In the genomic region with DNA sequence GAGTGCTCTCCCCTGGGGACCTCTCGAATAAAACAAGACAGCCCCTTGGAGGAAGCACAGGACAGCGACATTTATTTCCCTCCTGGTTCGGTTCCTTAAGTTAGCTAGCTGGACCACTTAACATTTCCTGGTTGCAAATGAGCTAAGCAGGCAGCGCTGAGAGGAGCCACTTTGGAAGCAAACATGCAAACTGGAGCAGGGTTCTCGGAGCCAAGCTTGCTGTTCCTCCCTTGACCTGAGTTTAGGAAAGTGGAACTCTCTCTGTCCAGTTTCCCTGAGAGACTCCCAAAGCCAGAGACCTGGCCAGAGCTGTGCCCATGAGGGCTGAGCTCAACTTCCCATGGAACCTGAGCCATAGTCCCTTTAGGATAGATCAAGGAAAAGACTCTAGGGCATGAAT, we compare ENCODE assay signal across 14 mouse cellular contexts.
"Had no signal": no experiment of that assay in that cellular context is flagged by ENCODE, and none has a peak within 500 bp of the region (broad histone marks: within the 10 kb centered on the region; RNA-seq: fewer than 3 reads in every experiment).

No protein-coding gene starts in this region.

- H3K9ac ChIP-seq: liver, embryonic 15.5 days; lung, embryonic 14.5 days; midbrain, embryonic 15.5 days; neural tube, embryonic 12.5 days had no signal

- H3K27me3 ChIP-seq: liver, embryonic 15.5 days; megakaryocyte, embryonic 14.5 days; midbrain, embryonic 15.5 days; neural tube, embryonic 12.5 days had no signal

- H3K36me3 ChIP-seq: limb, embryonic 10.5 days; liver, embryonic 15.5 days; midbrain, embryonic 15.5 days; neural tube, embryonic 12.5 days had no signal

- DNase-seq: kidney, postnatal 25 days; lung, embryonic 14.5 days; lung, postnatal 10 days; thymus, postnatal 4 days had no signal

- H3K4me1 ChIP-seq: liver, embryonic 15.5 days; megakaryocyte, embryonic 14.5 days had no signal

- H3K4me2 ChIP-seq: liver, embryonic 11.5 days; liver, embryonic 15.5 days; lung, embryonic 14.5 days; midbrain, embryonic 11.5 days; midbrain, embryonic 15.5 days; neural tube, embryonic 12.5 days had no signal

- H3K27ac ChIP-seq: left cerebral cortex, adult 2 months; limb, embryonic 10.5 days; liver, embryonic 15.5 days; macrophage; midbrain, embryonic 15.5 days; neural tube, embryonic 12.5 days; stomach, postnatal 0 days had no signal

- H3K9me3 ChIP-seq: limb, embryonic 10.5 days; liver, embryonic 15.5 days; midbrain, embryonic 15.5 days; neural tube, embryonic 12.5 days had no signal

- ATAC-seq: midbrain, embryonic 15.5 days had no signal

- H3K4me3 ChIP-seq: left cerebral cortex, adult 2 months; limb, embryonic 10.5 days; liver, embryonic 15.5 days; megakaryocyte, embryonic 14.5 days; midbrain, embryonic 15.5 days; neural tube, embryonic 12.5 days had no signal
